Mouse (Mus musculus): ENCODE results near the gene Zbtb16. TPM values are rescaled to one million over a fixed set of nuclear protein-coding genes. Genes with fewer than 3 reads are reported as not detected.

Zbtb16 gene
- polyA plus RNA-seq, 1 experiment from 2014 or later: 9.7 TPM

DNA sequence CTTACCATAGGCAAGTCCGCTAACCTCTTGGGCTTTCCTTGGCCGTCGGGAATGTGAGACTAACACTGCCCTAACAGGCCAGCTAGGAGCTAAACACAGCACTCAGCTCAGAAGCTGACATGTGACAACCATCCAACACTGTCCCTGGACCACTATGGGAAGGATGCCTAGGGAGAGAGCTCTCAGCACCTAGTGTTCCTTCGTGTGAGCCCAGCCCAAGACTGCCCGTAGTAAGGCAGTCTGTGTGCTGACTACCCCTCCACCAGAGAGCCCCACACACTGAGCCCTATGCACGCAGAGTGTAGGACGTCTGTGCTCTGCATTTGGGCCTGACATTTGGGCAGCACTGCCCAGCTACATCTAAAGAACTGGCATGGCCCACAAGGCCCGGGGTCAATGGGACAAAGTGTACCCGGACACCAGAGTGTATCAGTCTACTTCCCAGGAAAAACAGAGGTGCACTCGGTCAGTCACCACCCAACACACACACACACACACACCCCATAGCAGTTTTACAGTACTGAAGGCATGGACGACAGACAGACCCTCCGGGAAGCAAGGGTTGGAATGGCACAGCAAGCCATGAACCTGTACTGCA is 11.4 kb downstream of the Zbtb16 start:
- Histone ChIP-seq H3K36me3 (no peaks in the 10 kb centered on the region), H3K4me2 (no peak overlapping the region), H3K27me3 (replicated peaks) (no peaks in the 10 kb centered on the region), H3K27ac (replicated peaks) (no peak overlapping the region), H3K4me1 (peaks cover 16% of the 10 kb centered on the region), H3K4me3 (replicated peaks) (no peak overlapping the region), H3K9me3 (replicated peaks) (no peaks in the 10 kb centered on the region), H3K9ac (replicated peaks) (no peak overlapping the region)
- ATAC-seq (ENCODE audit: low FRiP score): no peak
- 74% methylated on average over 12 of the region's 12 CpGs for WGBS

DNA sequence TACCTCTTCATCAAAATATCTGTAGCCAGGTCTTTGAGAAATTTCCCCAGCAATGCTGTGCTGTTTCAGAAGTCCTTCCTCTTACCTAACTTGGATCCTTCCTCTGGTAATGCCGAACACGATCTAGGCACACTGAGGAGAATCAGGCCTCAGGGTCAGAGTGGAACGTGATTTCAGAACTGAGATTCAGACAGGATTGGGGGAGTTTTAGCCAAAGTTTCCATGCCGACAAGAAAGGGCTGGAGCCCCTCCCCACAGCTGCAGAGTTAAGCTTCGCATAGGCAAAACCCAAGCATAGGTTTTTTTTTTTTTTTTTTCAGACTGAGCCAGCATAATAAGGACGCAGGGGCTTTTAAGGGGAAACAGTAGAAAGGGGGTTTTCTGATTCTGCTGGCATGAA is 12.2 kb downstream of the Zbtb16 start:
- H3K27ac ChIP-seq (replicated peaks): no peak overlapping the region
- H3K4me1 ChIP-seq: peaks cover 16% of the 10 kb centered on the region
- H3K9ac ChIP-seq (replicated peaks): no peak overlapping the region
- WGBS: 46% methylated on average over 6 of the region's 6 CpGs
- no peaks in the 10 kb centered on the region for H3K9me3 ChIP-seq (replicated peaks)
- no peak for ATAC-seq (ENCODE audit: low FRiP score)
- H3K36me3 ChIP-seq: no peaks in the 10 kb centered on the region
- H3K4me3 ChIP-seq (replicated peaks): no peak overlapping the region
- no peak overlapping the region for H3K4me2 ChIP-seq
- H3K27me3 ChIP-seq (replicated peaks): no peaks in the 10 kb centered on the region

DNA sequence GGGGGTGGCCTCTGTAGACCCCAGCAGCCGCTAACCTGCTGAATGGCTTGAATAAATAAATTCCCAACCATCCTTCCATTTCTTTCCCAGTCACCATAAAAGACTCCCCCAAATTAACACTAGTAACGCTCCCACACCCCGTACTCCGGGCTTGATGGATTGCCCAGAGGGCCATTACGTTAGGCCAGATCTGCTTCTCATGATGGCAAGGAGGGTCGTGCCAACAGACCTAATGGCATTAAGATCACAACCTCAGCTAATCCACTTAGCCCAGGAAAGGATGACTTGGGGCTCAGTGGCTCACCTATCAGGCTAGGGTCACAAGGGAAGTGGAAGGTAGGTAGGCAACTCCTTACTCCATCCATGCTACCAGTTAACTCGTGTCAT is 12.7 kb downstream of the Zbtb16 start:
- H3K9me3 ChIP-seq (replicated peaks): no peaks in the 10 kb centered on the region
- WGBS: 29% methylated on average over 7 of the region's 7 CpGs
- H3K27me3 ChIP-seq (replicated peaks): no peaks in the 10 kb centered on the region
- H3K4me2 ChIP-seq: no peak overlapping the region
- H3K27ac ChIP-seq (replicated peaks): no peak overlapping the region
- H3K4me1 ChIP-seq: peaks cover 16% of the 10 kb centered on the region
- H3K36me3 ChIP-seq: no peaks in the 10 kb centered on the region
- ATAC-seq (ENCODE audit: low FRiP score): no peak
- H3K4me3 ChIP-seq (replicated peaks): no peak overlapping the region
- no peak overlapping the region for H3K9ac ChIP-seq (replicated peaks)

DNA sequence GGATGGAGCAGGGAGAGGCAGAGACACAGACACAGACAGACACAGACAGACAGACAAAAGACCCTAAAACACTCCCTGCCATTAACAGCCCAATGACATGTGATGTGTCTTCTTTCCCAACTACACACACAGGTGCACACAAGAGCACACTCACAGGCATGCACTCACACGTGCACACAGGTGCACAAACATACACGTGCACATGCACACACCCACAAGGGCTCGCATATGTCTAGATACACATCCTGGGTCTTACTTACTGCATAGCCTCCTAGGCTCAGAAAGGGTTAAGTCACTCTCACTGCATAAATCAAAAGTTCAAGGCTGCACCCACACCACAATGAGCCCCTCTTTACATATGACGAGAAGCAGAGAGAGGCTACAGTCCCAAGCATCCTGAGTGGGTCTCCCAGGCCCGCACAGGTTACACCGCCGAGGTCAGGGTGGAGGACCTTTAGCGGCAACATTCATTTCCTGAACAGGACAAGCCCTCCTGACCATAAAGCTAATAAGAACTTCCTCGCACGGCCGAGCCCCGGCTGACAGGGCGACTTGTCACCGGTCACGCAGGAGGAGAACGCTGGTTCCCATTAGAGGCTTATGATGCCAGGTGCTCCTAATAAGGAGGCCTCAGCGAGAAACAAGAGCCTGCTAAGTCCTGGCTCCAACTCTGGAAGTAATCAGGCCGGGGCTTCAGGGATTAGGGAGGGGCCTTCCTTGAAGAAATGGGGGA is 13.3 kb downstream of the Zbtb16 start:
- Histone ChIP-seq H3K27me3 (replicated peaks) (no peaks in the 10 kb centered on the region), H3K9me3 (replicated peaks) (no peaks in the 10 kb centered on the region), H3K4me2 (no peak overlapping the region), H3K9ac (replicated peaks) (no peak overlapping the region), H3K27ac (replicated peaks) (no peak overlapping the region), H3K4me3 (replicated peaks) (no peak overlapping the region), H3K36me3 (no peaks in the 10 kb centered on the region), H3K4me1 (peaks cover 16% of the 10 kb centered on the region)
- ATAC-seq (ENCODE audit: low FRiP score): no peak
- 31% methylated on average over 18 of the region's 18 CpGs for WGBS

DNA sequence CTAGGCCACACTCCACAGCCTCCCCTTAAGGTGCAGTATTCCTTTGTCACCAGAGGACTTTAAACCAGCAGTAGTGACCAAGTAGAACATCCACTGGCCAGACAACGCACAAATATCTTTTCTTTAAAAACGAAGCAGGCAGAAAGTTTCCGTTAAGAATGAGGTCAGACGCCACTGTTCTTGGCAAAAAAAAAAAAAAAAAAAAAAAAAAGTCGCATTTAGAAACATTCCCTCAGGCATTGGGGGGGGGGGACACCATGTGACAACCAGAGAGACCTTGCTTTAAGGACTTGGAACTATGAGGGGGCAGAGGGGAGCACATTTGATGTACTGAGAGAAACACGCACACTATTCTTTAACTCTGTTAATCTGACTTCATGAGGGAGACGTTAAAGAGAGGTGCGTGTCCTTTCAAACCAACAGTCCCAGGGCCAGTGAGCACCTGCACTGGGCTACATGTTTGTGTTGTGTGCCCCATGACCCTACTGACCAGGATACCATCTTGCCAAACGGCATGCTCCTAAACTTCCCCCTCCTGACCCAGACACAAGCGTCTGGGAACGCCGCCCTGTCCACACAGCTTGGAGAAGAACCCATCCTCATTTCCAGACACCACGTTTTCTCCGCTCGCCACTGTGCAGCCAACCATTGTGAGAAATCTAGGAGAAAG is 14.0 kb downstream of the Zbtb16 start:
- Histone ChIP-seq H3K36me3 (no peaks in the 10 kb centered on the region), H3K4me1 (peaks cover 13% of the 10 kb centered on the region), H3K27ac (replicated peaks) (no peak overlapping the region), H3K4me2 (no peak overlapping the region), H3K4me3 (replicated peaks) (no peak overlapping the region), H3K27me3 (replicated peaks) (no peaks in the 10 kb centered on the region), H3K9ac (replicated peaks) (no peak overlapping the region), H3K9me3 (replicated peaks) (no peaks in the 10 kb centered on the region)
- no peak for ATAC-seq (ENCODE audit: low FRiP score)
- WGBS: 68% methylated on average over 15 of the region's 15 CpGs

DNA sequence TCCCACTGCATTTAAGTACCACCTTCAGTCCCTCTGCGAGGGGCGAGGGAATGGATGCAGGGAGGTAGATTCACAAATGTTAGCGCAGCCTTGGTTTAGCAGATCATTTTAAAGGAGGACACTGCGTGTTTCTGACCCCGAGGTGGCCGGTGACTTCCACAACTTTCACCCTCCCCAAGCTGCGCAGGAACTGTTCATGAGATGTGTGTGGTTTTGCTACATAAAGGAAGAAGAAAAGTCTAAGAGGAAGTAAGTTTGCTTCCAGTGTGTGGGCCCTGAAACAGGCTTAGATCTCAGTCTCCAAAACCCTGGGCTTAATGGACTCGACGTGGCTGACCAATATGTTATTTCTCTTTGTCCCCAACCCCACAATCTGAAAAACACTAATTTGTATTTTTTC is 14.6 kb downstream of the Zbtb16 start:
- Histone ChIP-seq H3K9me3 (replicated peaks) (no peaks in the 10 kb centered on the region), H3K9ac (replicated peaks) (no peak overlapping the region), H3K27me3 (replicated peaks) (no peaks in the 10 kb centered on the region), H3K27ac (replicated peaks) (no peak overlapping the region), H3K4me3 (replicated peaks) (no peak overlapping the region), H3K4me2 (no peak overlapping the region), H3K36me3 (no peaks in the 10 kb centered on the region), H3K4me1 (peaks cover 13% of the 10 kb centered on the region)
- WGBS: 76% methylated on average over 9 of the region's 9 CpGs
- no peak for ATAC-seq (ENCODE audit: low FRiP score)

DNA sequence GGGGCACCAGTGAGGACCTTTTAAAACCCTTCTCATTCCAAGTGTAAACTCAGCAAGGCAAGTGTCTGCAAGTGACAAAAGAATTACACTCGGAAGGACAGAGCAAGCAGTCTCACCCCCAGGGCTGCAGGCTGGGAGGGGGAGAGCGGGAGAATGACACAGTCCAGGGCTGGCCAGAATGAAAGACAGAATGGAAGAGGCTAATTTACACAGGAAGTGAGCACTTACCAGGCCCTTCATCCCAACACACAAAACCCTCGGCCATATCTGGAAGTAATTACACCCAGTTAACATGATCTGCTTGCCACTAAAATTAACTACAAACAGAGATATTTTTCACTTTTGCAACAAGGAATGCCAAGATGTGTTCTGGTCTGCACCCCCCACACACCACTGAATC is 15.2 kb downstream of the Zbtb16 start:
- Histone ChIP-seq H3K27me3 (replicated peaks) (no peaks in the 10 kb centered on the region), H3K9me3 (replicated peaks) (no peaks in the 10 kb centered on the region), H3K9ac (replicated peaks) (no peak overlapping the region), H3K27ac (replicated peaks) (no peak overlapping the region), H3K4me3 (replicated peaks) (no peak overlapping the region), H3K4me1 (peaks cover 13% of the 10 kb centered on the region), H3K36me3 (no peaks in the 10 kb centered on the region), H3K4me2 (no peak overlapping the region)
- ATAC-seq (ENCODE audit: low FRiP score): no peak
- WGBS: 25% methylated on average over 3 of the region's 3 CpGs

DNA sequence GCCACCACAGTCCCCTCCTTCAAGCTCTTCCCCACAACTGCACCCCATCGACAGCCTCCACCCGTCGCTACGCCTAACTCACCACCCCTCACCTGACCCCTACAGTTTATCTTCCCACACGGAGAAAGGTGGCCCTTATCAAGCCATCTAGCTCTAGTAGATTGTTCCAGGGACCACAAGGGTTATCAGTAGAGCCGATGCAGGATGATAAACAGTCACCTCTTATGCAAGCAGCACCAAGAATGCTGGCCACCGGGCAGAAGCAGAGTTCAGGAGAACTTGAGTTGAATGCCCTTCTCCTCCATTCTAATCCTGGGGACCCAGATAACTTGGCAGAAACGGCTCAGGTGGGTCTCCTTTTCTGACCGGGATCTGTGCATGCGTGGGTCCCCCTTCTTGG is 16.3 kb downstream of the Zbtb16 start:
- H3K4me1 ChIP-seq: peaks cover 13% of the 10 kb centered on the region
- H3K36me3 ChIP-seq: no peaks in the 10 kb centered on the region
- H3K27me3 ChIP-seq (replicated peaks): no peaks in the 10 kb centered on the region
- H3K4me2 ChIP-seq: no peak overlapping the region
- H3K4me3 ChIP-seq (replicated peaks): no peak overlapping the region
- no peaks in the 10 kb centered on the region for H3K9me3 ChIP-seq (replicated peaks)
- H3K9ac ChIP-seq (replicated peaks): no peak overlapping the region
- 92% methylated on average over 10 of the region's 10 CpGs for WGBS
- ATAC-seq (ENCODE audit: low FRiP score): no peak
- no peak overlapping the region for H3K27ac ChIP-seq (replicated peaks)

DNA sequence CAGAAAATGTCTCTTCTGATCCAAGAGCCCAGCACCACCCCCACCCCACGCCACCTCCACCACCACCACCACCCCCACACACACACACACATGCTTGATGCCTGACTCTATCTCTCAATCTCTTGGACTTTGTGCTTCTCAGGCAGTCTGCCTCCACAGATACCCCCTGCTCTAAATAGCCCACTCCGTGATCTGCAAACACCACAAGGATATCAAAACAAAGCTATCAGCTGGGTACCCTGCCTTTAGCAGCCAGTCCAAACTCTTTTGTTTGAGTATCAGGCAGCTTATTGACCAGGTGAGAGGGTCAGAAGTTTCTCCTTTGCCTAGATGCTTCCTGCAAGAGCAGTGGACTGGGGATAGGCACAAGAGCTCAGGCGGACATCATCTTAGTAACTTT is 16.9 kb downstream of the Zbtb16 start:
- Histone ChIP-seq H3K4me3 (replicated peaks) (no peak overlapping the region), H3K36me3 (no peaks in the 10 kb centered on the region), H3K4me2 (no peak overlapping the region), H3K27me3 (replicated peaks) (no peaks in the 10 kb centered on the region), H3K4me1 (peaks cover 14% of the 10 kb centered on the region), H3K9me3 (replicated peaks) (no peaks in the 10 kb centered on the region), H3K27ac (replicated peaks) (no peak overlapping the region), H3K9ac (replicated peaks) (no peak overlapping the region)
- ATAC-seq (ENCODE audit: low FRiP score): no peak
- WGBS: 92% methylated on average over 3 of the region's 3 CpGs

DNA sequence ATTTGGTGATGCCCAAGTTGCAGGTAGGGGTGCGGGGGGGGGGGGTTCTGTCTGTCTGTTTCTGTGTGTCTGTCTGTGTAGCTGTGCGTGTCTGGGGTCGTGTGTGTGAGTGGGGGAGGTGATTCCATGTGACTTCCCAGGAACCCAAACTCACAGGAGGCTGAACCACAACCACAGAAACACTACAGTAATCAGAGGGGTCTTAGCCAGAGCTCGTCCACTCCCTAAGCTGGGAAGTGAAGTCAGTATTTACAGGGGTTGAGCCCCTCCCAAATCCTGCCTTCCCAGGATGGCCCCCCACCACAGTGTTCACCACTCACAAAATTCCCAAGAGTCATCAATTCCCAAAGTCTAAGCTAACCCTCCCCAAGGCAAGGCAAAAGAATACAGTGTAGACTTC is 18.1 kb downstream of the Zbtb16 start:
- ATAC-seq (ENCODE audit: low FRiP score): no peak
- H3K27ac ChIP-seq (replicated peaks): no peak overlapping the region
- no peaks in the 10 kb centered on the region for H3K9me3 ChIP-seq (replicated peaks)
- no peak overlapping the region for H3K4me2 ChIP-seq
- H3K9ac ChIP-seq (replicated peaks): no peak overlapping the region
- H3K36me3 ChIP-seq: no peaks in the 10 kb centered on the region
- H3K4me1 ChIP-seq: peaks cover 12% of the 10 kb centered on the region
- H3K4me3 ChIP-seq (replicated peaks): no peak overlapping the region
- WGBS: 87% methylated on average over 4 of the region's 4 CpGs
- H3K27me3 ChIP-seq (replicated peaks): no peaks in the 10 kb centered on the region

DNA sequence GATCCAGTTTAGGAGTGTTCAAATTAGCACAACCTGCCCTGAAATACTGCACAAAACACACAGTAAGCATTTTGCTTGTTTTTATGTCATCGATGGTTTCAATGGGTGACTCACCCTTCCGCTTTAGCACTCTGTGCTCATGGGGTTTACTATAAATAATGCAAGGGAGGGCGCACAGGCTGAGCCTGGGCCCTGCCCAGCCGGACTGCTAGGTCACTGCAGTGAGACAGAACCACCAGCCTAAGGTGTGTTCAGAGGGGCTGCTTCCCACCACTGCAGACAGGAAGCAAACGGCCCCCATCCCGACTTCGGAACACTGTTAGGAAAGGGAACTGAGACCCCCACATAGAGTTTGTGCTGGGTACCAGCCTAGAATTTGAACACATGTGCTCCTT is 18.6 kb downstream of the Zbtb16 start:
- Histone ChIP-seq H3K4me2 (no peak overlapping the region), H3K9ac (replicated peaks) (no peak overlapping the region), H3K27me3 (replicated peaks) (no peaks in the 10 kb centered on the region), H3K36me3 (no peaks in the 10 kb centered on the region), H3K9me3 (replicated peaks) (no peaks in the 10 kb centered on the region), H3K4me1 (peaks cover 9% of the 10 kb centered on the region; the same call in 1 of the 2 replicates), H3K4me3 (replicated peaks) (no peak overlapping the region), H3K27ac (replicated peaks) (no peak overlapping the region)
- WGBS: 84% methylated on average over 7 of the region's 7 CpGs
- no peak for ATAC-seq (ENCODE audit: low FRiP score)
